Mouse (Mus musculus): ENCODE data around the gene Grm3.

GRCm38 (mm10) chr5:9578571-9578970 lies 146.4 kb downstream of the Grm3 start:
- no peak for TF ChIP-seq POLR2A (IDR thresholded peaks at IDR 0.05; ENCODE audit: low read depth, low read length)
- no peak for TF ChIP-seq CTCF (IDR thresholded peaks at IDR 0.05; ENCODE audit: extremely low read depth, insufficient read length, insufficient replicate concordance, low read depth, low read length)

Measured in small intestine, adult 2 months (tissue).